Mouse (Mus musculus): ENCODE measurements around the gene Fam234a. TPM values are rescaled to one million over a fixed set of nuclear protein-coding genes. Genes with fewer than 3 reads are reported as not detected.

The Fam234a gene
- polyA plus RNA-seq, 1 experiment from 2014 or later: 44.3 TPM

DNA sequence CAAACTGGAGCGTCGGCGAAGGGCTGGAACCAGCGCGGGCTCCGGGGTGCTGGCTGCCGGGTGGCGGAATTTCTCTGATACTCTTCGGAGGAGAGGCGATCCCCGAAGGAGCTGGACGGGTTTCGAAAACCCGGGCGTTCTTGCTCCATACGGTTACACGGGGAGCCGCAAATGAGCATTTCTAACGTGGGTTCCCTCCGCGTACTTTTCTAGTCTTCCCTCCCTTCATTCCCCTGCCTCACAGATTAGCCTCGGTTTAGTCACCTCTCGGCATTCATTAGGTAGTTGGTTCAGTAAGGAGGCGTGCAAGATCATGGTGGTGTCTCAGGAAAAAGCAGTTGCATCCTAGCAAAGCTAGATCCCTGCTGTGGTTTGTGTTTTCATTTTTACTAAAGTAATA is 9.4 kb upstream of the Fam234a start:
- under 1% methylated on average over 24 of the region's 24 CpGs for WGBS
- H3K27me3 ChIP-seq: no peaks in the 10 kb centered on the region
- peaks cover 24% of the 10 kb centered on the region for H3K36me3 ChIP-seq
- peak overlapping the region; percentile 85 for H3K4me3 ChIP-seq
- peak overlapping the region; percentile 71 for H3K4me2 ChIP-seq
- 0 out of 2 replicates have a peak, but pooled peaks have one; percentile 6 for ATAC-seq (replicated peaks; ENCODE audit: insufficient number of reproducible peaks, insufficient read depth, low FRiP score, low read depth)
- no peaks in the 10 kb centered on the region for H3K9me3 ChIP-seq (replicated peaks)
- peak overlapping the region; percentile 94 for H3K9ac ChIP-seq
- peak overlapping the region; percentile 98 for H3K27ac ChIP-seq
- peaks cover 13% of the 10 kb centered on the region for H3K4me1 ChIP-seq (replicated peaks)

DNA sequence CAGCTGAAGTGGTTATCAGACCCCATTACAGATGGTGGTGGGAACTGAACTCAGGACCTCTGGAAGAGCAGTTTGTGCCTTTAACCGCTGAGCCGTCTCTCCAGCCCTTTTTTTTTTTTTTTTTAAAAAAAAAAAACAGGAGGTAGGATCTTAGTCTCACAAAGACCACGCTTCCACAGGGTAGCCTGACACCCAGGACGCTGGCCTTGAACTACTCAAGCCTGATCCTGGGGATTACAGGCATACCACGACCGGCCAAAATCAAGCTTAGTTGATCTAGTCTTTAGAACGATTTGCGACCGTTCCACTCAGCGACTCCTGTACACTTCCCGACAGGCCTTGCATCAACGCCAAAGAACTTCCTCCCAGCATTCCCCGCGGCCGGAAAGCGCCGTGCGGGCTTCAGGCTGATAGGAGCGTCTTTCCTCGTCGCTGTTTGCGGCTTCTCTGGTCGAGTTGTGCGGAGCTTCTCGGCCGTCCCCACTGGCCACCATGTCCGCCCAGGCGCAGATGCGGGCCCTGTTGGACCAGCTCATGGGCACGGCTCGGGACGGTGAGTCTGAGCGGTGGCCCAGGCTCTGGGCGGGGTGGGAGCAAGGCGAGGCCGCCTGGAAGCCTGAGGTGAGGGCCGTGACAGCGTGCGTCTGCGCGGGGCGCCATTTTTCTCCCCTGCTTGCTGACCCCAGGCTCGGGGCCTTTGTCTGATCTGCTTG is 8.7 kb upstream of the Fam234a start, which contains the start of gene Luc7l:
TSS of gene Luc7l (plus strand) at position 358 of the 713 bp plus-strand sequence.
- peak; percentile 94 for ATAC-seq (replicated peaks; ENCODE audit: insufficient number of reproducible peaks, insufficient read depth, low FRiP score, low read depth)
- Histone ChIP-seq H3K27me3 (no peaks in the 10 kb centered on the region), H3K4me3 (peak within 1 kb of the TSS; percentile 85), H3K9me3 (replicated peaks) (no peaks in the 10 kb centered on the region), H3K27ac (peak within 1 kb of the TSS; percentile 98), H3K36me3 (peaks cover 17% of the 10 kb centered on the region), H3K4me1 (replicated peaks) (peaks cover 13% of the 10 kb centered on the region), H3K9ac (peak within 1 kb of the TSS; percentile 94), H3K4me2 (peak within 1 kb of the TSS; percentile 71)
- under 1% methylated on average over 43 of the region's 43 CpGs for whole genome bisulfite sequencing

DNA sequence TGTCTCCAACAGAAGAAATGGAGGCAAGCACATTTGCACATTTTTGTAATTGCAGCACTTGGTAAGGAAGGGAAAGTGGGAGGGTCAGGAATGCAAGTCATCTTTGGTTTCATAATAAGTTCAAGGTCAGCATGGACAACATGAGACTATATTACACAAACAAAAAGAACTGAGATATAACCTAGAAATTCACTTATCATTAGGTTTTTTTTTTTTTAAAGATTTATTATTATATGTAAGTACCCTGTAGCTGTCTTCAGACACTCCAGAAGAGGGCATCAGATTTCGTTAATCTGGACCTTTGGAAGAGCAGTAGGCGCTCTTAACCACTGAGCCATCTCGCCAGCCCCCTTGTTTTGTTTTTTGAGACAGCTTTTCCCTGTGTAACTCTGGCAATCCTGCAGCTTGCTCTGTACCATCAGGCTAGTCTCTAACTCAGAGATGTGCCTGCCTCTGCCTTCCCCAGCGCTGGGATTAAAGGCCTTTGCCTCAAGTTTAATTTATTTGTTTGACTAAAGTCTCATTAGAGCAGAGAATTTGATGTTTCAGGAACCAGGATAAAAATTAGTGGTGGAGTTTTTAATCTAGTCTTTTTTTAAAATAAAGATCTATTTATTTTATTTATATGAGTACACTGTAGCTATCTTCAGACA is 8.0 kb upstream of the Fam234a start:
- Histone ChIP-seq H3K27ac (peak overlapping the region; percentile 98), H3K9ac (peak overlapping the region; percentile 94; the same call in 1 of the 2 replicates)
- ATAC-seq (replicated peaks; ENCODE audit: insufficient number of reproducible peaks, insufficient read depth, low FRiP score, low read depth): no peak

DNA sequence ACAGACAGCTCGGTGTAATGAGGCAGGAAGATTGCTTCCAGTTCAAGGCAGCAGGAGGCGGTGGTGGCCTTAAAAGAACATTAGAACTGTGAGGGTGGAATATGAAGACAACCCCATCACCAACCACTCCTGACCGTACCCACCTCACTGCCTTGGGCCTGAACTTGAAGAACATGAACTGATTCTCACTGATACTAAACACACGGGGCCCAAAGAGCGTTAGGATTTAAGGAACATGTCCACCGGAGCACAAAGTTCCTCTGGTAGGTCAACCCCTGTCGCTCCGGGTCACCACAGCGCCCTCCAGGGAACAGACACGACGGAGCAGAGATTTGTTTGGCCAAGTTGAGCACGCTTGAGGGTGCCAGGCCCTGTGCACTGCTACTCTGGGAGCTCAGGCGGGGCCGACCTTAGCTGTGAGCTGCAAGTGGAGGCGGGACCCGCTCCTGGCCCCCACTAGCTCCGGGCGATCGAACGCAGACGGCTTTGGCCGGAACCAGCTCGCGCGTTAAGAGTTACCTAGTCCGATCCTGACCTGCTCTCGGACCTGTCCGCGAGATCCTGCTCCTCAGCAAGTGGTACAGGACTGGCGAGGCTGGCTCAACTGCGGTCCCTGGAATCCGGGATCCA is 456 bp downstream of the Fam234a start:
- under 1% methylated on average over 32 of the region's 32 CpGs for WGBS

More for the DNA sequence above, 8.0 kb upstream of the Fam234a start:
- no peaks in the 10 kb centered on the region for H3K9me3 ChIP-seq (replicated peaks)
- 59% methylated on average over 4 of the region's 4 CpGs for WGBS
- no peaks in the 10 kb centered on the region for H3K27me3 ChIP-seq
- H3K4me1 ChIP-seq (replicated peaks): peaks cover 13% of the 10 kb centered on the region
- peak overlapping the region; percentile 85 for H3K4me3 ChIP-seq
- H3K4me2 ChIP-seq: peak overlapping the region; percentile 71
- peaks cover 11% of the 10 kb centered on the region for H3K36me3 ChIP-seq

DNA sequence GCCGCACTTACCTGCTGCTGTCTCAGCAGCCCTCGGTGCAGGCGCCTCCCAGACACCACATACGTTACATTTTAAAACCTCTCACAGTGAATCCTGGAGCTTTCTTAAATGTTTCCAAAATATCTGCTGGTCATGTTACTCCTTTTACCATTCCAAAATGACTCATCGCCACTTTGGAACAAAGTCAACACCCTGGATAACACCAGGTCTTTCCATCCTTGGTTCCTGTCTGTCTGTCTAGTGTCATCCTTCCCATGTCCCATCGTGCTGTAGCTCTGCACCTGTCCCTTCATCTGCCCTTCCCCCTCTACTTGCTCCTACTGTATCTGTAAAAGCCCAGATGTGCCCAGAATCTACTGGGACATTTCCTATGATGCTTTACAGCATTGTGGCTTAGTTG is 3.1 kb downstream of the Fam234a start:
- no peak overlapping the region for H3K9ac ChIP-seq
- no peak overlapping the region for H3K4me3 ChIP-seq
- no peaks in the 10 kb centered on the region for H3K9me3 ChIP-seq (replicated peaks)
- 67% methylated on average over 6 of the region's 6 CpGs for WGBS
- no peak for ATAC-seq (replicated peaks; ENCODE audit: insufficient number of reproducible peaks, insufficient read depth, low FRiP score, low read depth)
- H3K4me1 ChIP-seq (replicated peaks): peaks cover 5% of the 10 kb centered on the region
- no peaks in the 10 kb centered on the region for H3K36me3 ChIP-seq
- H3K4me2 ChIP-seq: no peak overlapping the region
- no peak overlapping the region for H3K27ac ChIP-seq
- no peaks in the 10 kb centered on the region for H3K27me3 ChIP-seq

More for the DNA sequence above, 456 bp downstream of the Fam234a start:
- Histone ChIP-seq H3K9me3 (replicated peaks) (no peaks in the 10 kb centered on the region), H3K4me1 (replicated peaks) (peaks cover 5% of the 10 kb centered on the region), H3K4me3 (peak overlapping the region; percentile 81), H3K9ac (peak overlapping the region; percentile 79), H3K4me2 (peak overlapping the region; percentile 91), H3K27ac (peak overlapping the region; percentile 90), H3K36me3 (no peaks in the 10 kb centered on the region), H3K27me3 (no peaks in the 10 kb centered on the region)
- peak; percentile 70 for ATAC-seq (replicated peaks; ENCODE audit: insufficient number of reproducible peaks, insufficient read depth, low FRiP score, low read depth)

DNA sequence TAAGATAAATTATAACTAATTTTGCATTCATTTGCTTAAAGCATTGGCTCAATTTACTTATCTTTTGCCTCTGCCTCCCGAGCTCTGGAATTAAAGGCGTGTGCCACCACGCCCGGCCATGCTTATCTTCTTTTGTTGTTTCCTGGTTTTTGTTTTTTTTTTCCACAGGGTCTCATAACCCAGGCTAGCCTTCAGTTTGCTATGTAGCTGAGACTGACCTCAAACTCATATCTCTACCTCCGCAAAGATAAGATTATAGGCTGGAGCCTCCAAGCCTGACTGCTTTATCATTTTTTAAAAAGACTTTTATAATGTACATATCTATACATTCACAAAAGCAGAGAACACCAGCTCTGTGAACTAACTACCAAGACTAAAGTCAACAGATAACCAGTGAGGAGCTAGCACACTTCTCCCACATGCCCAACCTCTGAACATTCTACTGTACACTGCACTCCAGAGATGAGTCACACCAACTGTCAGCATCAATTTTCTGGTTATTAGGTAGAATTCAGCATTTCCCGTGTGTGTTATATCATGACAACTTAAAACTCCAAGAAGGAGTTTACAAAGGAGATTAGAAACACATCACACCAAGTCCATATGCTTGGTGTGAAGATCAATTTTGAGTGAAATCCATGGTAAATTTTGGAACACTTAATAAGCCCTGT is 3.8 kb downstream of the Fam234a start:
- peaks cover 5% of the 10 kb centered on the region for H3K4me1 ChIP-seq (replicated peaks)
- no peaks in the 10 kb centered on the region for H3K9me3 ChIP-seq (replicated peaks)
- no peaks in the 10 kb centered on the region for H3K36me3 ChIP-seq
- H3K27ac ChIP-seq: no peak overlapping the region
- no peak overlapping the region for H3K4me3 ChIP-seq
- H3K4me2 ChIP-seq: no peak overlapping the region
- WGBS: 50% methylated on average over 6 of the region's 6 CpGs
- H3K27me3 ChIP-seq: no peaks in the 10 kb centered on the region
- ATAC-seq (replicated peaks; ENCODE audit: insufficient number of reproducible peaks, insufficient read depth, low FRiP score, low read depth): no peak
- no peak overlapping the region for H3K9ac ChIP-seq

DNA sequence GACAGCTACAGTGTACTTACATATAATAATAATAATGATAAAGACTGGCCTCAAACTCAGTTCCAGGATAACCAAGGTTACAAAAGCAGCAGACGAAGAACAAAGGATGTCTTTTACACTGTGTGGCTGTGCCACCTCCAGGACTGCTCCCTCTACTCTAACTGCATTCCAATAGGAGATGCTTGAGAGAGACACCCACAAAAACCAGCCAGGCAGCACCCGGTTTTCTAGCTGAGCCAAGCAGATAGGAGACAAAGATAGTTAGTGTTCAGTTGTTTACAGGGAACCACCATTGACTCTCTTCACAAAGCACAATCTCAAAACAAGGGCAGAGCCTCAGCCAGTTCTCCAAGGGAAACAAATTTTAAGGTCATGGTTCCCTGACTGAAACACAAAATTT is 4.5 kb downstream of the Fam234a start:
- no peak overlapping the region for H3K4me3 ChIP-seq
- ATAC-seq (replicated peaks; ENCODE audit: insufficient number of reproducible peaks, insufficient read depth, low FRiP score, low read depth): no peak
- 65% methylated on average over 2 of the region's 2 CpGs for WGBS
- H3K27me3 ChIP-seq: no peaks in the 10 kb centered on the region
- H3K4me1 ChIP-seq (replicated peaks): peaks cover 5% of the 10 kb centered on the region
- H3K9me3 ChIP-seq (replicated peaks): no peaks in the 10 kb centered on the region
- no peaks in the 10 kb centered on the region for H3K36me3 ChIP-seq
- H3K9ac ChIP-seq: no peak overlapping the region
- H3K27ac ChIP-seq: no peak overlapping the region
- no peak overlapping the region for H3K4me2 ChIP-seq

DNA sequence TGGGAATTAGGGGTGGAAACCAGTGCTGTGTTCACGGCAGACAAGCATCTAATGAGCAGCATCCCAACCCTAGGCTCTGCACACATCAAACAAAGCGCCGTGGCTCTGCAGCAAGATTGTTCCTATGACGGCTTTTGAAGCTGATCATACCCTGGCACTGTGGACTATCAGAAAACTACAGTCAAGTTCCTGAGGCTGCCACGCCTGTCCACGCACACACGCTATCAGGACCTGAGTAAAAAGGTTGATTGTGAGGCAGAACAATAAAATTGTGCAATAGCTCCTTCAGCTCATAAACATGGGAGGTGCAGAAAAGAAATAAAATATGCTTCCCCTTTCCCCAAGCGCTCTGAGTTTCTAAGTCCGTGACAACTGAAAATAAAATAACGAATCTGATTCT is 6.4 kb downstream of the Fam234a start:
- no peak overlapping the region for H3K9ac ChIP-seq
- H3K9me3 ChIP-seq (replicated peaks): no peaks in the 10 kb centered on the region
- no peaks in the 10 kb centered on the region for H3K27me3 ChIP-seq
- ATAC-seq (replicated peaks; ENCODE audit: insufficient number of reproducible peaks, insufficient read depth, low FRiP score, low read depth): no peak
- H3K4me1 ChIP-seq (replicated peaks): no peaks in the 10 kb centered on the region; the same call in 1 of the 2 replicates
- H3K27ac ChIP-seq: no peak overlapping the region
- WGBS: 85% methylated on average over 10 of the region's 10 CpGs
- no peaks in the 10 kb centered on the region for H3K36me3 ChIP-seq
- H3K4me3 ChIP-seq: no peak overlapping the region
- no peak overlapping the region for H3K4me2 ChIP-seq

DNA sequence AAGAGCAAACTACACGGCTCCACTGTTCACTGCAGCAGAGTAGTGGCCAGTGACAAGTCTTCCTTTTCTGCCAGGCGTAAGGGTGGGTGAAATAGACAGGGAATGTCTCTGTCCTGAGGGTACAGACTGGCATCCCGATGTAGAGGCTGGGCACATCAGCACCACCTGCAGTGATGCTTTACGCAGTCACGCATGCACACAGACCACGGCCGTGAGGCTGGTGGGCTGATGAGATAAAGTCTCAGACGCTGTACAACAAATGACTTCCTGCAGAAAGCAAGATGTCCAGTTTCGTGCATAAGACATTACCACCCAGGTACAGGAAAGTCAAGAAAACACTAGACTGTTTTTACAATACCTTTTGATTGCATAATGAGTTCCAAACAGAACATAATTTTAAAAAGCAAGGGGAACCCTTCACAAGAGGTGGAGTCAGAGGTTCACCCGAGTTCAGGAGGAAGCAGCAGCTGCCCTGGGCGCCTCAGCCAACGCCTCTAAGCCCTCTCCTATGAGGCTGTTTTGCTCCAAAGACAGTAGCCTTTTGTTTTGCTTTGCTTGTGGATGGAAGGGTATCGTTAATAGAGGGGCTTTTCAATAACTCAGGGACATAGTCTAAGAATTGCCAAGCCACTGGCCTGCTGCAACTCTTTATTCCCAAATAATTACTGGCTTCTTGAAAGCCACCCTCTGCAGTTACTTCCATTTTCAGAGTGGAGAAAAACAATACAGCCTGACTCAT is 8.8 kb downstream of the Fam234a start:
- no peak overlapping the region for H3K9ac ChIP-seq
- no peak for ATAC-seq (replicated peaks; ENCODE audit: insufficient number of reproducible peaks, insufficient read depth, low FRiP score, low read depth)
- H3K4me1 ChIP-seq (replicated peaks): no peaks in the 10 kb centered on the region
- no peaks in the 10 kb centered on the region for H3K36me3 ChIP-seq
- 59% methylated on average over 13 of the region's 13 CpGs for WGBS
- no peak overlapping the region for H3K4me2 ChIP-seq
- no peak overlapping the region for H3K27ac ChIP-seq
- H3K27me3 ChIP-seq: no peaks in the 10 kb centered on the region
- H3K9me3 ChIP-seq (replicated peaks): no peaks in the 10 kb centered on the region
- no peak overlapping the region for H3K4me3 ChIP-seq

DNA sequence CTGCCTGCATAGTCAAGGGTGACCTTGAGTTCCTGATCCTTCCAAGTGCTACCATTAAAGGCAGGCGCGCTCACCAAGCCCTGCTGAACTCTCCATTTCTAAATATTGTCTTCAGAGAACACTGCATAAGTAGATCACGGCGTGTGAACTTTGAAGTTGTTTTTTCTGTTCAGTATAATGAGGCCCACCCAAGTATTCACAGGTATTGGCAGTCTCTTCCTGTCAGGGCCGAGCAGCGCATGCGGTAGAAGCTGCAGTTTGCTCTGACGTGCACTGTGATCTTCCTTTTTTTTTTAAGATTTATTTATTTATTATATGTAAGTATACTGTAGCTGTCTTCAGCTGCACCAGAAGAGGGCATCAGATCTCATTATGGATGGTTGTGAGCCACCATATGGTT is 9.7 kb downstream of the Fam234a start:
- H3K4me1 ChIP-seq (replicated peaks): no peaks in the 10 kb centered on the region
- no peaks in the 10 kb centered on the region for H3K9me3 ChIP-seq (replicated peaks)
- no peaks in the 10 kb centered on the region for H3K36me3 ChIP-seq
- H3K9ac ChIP-seq: no peak overlapping the region
- H3K4me3 ChIP-seq: no peak overlapping the region
- no peaks in the 10 kb centered on the region for H3K27me3 ChIP-seq
- no peak overlapping the region for H3K4me2 ChIP-seq
- H3K27ac ChIP-seq: no peak overlapping the region
- WGBS: 87% methylated on average over 8 of the region's 8 CpGs
- no peak for ATAC-seq (replicated peaks; ENCODE audit: insufficient number of reproducible peaks, insufficient read depth, low FRiP score, low read depth)
